Mouse (Mus musculus) induced T-regulatory cell, adult 2 months (primary cell): ENCODE measurements around the gene Kdm4a.

Source experiments
- DNase-seq: peaks from one replicate; pipeline ENCODE4 v3.0.0-alpha.2; 2012; ENCODE audit warnings: low read depth

The Kdm4a gene

GRCm38 (mm10) chr4:118179467-118180300, at the start of gene Kdm4a:
Gene Kdm4a (minus strand): TSS chr4:118180043.
- DNase-seq = peak; percentile 98

- no peak for DNase-seq
Measured at GRCm38 (mm10) chr4:118229035-118229770, 49.4 kb upstream of the Kdm4a start.

GRCm38 (mm10) chr4:118227398-118227797, 47.6 kb upstream of the Kdm4a start:
- no peak for DNase-seq

GRCm38 (mm10) chr4:118221261-118221660, 41.4 kb upstream of the Kdm4a start:
- no peak for DNase-seq

- DNase-seq = no peak
Measured at GRCm38 (mm10) chr4:118220756-118221155, 40.9 kb upstream of the Kdm4a start.

GRCm38 (mm10) chr4:118219487-118219886, 39.6 kb upstream of the Kdm4a start:
- DNase-seq = no peak

- no peak for DNase-seq
Measured at GRCm38 (mm10) chr4:118218521-118218920, 38.7 kb upstream of the Kdm4a start.

GRCm38 (mm10) chr4:118216726-118217595, 37.1 kb upstream of the Kdm4a start:
- peak; percentile 57 for DNase-seq

- no peak for DNase-seq
Measured at GRCm38 (mm10) chr4:118214891-118215290, 35.0 kb upstream of the Kdm4a start.

- DNase-seq = no peak
Measured at GRCm38 (mm10) chr4:118206918-118207640, 27.2 kb upstream of the Kdm4a start.

- no peak for DNase-seq
Measured at GRCm38 (mm10) chr4:118205906-118206305, 26.1 kb upstream of the Kdm4a start.

- no peak for DNase-seq
Measured at GRCm38 (mm10) chr4:118199093-118199492, 19.2 kb upstream of the Kdm4a start.

GRCm38 (mm10) chr4:118198606-118199005, 18.8 kb upstream of the Kdm4a start:
- DNase-seq = no peak

GRCm38 (mm10) chr4:118196185-118196584, 16.3 kb upstream of the Kdm4a start:
- no peak for DNase-seq

GRCm38 (mm10) chr4:118180301-118181080, 648 bp upstream of the Kdm4a start:
- peak; percentile 40 for DNase-seq

- no peak for DNase-seq
Measured at GRCm38 (mm10) chr4:118178952-118179466, 834 bp downstream of the Kdm4a start.

GRCm38 (mm10) chr4:118172461-118172860, 7.4 kb downstream of the Kdm4a start:
- DNase-seq = no peak

- DNase-seq = peak; percentile 59
Measured at GRCm38 (mm10) chr4:118171006-118171405, 8.8 kb downstream of the Kdm4a start.

- DNase-seq = peak; percentile 81
Measured at GRCm38 (mm10) chr4:118162123-118162522, 17.7 kb downstream of the Kdm4a start.

- no peak for DNase-seq
Measured at GRCm38 (mm10) chr4:118157666-118158065, 22.2 kb downstream of the Kdm4a start.
